Mouse (Mus musculus): ENCODE results near the gene Nfatc2ip. TPM values are rescaled to one million over a fixed set of nuclear protein-coding genes. Genes with fewer than 3 reads are reported as not detected.

Gene Nfatc2ip
- total RNA-seq, 2 experiments from 2014 or later = 6.9 to 7.3 TPM

DNA sequence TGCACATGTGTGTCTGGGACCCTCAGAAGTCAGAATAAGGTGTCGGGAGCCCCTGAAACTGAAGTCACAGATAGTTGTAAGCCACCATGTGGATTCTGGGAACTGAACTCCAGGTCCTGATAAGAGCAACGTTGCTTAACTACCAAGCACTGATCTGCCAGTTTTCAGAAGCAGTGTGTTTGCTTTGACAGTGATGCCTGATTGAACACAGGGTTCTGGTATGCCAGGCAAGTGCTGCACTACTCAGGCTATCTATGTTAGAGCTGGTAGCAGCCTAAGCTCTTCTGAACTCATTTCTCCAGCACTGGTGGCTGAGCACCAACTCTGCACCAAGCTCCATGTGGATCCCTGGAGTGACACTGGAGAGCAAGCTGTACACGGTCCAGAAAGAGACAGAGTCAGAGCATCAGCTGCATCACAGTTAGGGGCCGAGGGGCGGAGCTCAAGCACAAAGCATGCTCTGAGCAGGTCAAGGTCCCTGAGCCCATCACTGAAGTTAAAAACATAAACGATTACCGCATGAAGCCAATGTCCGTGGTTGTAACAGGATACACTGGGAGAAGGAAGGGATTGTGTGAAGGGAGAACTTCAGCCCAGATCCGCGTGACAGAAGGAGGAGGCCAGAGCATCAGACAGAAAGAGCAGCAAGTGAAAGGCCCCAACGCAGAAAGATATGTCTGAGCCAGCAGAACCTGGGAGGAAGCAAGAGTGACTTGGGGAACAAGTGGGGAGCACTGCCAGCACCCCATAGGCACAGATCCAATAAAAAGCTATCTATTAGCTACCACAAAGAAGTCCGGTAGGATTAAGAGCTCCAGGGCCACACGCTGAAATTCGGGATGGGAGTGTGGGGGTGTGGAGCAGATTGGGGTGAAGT lies 41.6 kb downstream of the Nfatc2ip start:
- DNase-seq = no peak

DNA sequence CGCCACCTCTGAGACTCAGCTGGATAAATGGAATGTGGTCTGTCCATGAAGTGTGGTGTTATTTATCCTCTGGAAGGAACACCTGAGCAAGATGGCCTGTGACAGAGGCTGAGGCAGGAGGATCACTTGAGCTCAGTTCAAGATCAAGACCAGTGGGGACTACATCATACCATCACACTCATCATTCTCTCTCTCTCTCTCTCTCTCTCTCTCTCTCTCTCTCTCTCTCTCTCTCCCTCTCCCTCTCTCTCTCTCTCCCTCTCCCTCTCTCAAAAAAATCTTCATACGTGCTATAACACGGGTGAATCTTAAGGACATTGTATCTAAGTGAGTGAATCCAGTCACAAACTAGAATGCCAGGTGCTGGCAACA lies 42.6 kb downstream of the Nfatc2ip start:
- DNase-seq = no peak

DNA sequence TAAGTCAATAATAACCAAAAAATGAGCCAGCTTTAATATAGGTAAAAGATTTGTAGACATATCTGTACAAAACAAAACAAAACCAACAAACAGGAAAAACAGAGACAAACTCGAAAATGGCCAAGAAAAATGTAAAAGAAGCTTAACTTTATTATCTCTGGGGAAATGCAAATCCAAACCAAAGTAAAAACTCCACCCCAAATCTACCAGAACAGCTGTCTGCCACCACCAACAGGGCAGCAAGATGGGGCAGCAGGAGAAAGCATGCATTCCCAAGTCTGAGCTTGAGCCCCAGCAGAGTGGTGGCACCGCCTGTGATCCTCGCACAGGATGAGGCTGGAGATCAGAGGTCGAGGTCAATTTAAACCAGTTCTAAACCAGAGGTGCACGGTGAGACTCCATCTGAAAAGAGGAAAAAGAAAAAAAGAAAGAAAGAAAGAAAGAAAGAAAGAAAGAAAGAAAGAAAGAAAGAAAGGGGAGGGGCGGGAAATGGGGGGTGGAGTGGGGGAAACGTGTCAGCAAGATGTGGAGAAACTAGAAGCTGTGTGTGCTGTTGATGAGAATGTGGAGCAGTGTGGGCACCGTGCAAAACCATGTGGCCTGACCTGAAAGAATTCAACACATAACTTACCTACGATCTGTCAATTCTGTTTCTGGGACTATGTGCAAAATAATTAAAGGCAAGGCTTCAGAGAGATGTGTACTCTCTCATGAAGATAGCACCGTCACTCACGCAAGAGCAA lies 43.1 kb downstream of the Nfatc2ip start:
- DNase-seq = no peak

DNA sequence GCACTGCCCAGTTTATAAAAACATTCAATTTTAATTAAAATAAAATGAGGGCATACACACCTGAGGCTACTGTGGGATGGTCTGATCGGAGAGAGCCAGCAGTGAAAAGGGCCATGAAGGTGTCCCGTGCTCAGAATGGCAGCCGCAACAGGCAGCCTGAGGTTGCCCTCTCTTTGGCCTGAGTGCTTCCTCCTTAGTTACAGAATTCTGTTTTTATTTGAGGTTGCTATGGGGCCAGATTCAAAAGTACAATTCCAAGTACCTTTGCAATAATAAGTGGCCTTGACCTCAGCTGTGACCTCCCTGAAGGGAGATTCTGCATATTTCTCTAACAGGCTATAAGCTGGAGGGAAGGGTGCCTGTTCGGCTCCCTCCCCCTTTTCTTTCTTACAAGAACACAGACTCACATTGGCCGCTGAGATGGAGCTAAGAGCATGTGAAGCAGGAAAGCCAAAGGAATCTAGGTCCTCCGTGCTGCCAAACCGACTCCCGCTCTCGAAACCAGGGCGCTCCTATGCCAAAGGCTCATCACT lies 45.1 kb downstream of the Nfatc2ip start:
- no peak for DNase-seq

DNA sequence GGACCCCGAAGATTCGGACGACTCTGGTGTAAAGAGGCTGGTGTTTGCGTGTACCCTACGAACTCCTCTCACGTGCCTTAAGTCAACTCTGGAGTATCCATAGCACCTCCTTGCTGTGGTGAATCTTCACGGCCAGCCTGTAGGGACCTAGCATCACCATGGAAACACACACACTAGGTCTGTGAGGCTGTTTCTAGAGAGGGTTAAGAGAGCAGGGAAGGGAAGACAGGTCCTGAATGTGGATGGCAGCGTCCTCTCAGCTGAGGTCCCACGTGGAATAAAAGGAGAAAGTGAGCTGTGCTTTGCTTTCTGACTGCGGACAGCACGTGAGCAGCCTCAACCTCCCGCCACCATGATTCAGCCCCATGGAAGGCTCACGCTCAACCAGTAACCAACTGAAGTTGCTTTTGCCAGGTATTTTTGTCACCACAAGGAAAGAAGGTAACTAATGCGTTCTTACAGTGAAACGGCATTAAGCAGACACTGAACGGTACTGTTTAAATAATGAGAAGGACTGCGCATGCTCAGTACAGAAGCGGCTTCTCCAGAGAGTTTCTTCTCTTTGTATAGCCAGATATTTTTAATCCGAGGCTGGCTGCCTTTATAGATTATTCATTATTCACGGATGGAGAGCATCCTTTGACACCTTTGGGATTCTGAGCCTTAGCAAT lies 45.7 kb downstream of the Nfatc2ip start:
- DNase-seq = no peak

DNA sequence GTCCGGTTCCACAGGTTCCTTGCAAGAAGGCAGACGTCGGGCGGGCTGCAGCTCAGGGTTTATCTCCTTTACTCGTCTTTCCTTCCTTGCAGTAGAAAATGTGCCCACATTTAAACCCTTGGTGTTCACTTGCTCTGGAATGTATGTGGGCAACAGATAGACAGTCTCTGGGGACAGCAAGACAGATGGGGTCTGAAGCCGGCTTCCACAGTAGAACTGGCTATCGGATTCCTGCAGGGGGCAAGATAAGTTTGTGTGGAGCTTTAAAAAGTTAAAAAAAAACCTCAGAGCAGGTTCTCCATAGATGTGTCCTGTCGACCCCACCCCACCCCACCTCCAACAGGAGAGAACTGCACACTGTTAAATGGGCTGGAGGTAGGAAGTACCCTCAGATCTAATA lies 48.2 kb downstream of the Nfatc2ip start:
- DNase-seq = no peak

DNA sequence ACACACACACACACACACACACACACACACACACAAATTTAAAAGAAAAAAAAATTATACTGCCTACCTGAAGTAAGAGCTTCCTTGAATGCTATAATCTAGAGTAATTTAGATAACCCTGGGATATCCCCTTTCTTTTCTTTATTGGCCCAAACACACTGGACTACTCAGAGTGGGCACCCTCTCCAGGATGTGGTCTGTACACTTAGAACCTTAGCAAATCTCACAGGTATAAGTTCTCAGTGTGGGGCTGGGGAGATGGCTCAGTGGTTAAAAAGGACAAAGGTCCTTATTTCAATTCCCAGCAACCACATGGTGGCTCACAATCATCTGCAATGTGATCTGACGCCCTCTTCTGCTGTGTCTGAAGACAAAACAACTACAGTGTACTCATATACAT lies 49.4 kb downstream of the Nfatc2ip start:
- no peak for DNase-seq

DNA sequence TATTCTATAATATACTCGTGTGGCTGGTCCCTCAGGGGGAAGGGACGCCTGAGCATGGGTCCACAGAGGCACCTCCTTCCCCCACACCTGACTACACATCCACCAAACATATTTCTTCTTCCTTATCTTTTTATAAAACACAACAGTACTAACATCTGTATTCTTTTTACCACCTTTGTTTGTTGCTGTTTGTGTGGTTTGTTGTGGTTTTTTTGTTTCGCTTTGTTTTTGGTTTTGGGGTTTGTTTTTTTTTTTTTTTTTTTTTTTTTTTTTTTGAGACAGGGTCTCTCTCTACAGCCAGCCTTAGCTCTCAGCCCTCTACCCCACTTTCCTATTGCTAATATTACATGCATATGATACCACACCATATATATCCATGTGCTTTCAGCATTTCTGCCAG lies 50.6 kb downstream of the Nfatc2ip start:
- no peak for DNase-seq

DNA sequence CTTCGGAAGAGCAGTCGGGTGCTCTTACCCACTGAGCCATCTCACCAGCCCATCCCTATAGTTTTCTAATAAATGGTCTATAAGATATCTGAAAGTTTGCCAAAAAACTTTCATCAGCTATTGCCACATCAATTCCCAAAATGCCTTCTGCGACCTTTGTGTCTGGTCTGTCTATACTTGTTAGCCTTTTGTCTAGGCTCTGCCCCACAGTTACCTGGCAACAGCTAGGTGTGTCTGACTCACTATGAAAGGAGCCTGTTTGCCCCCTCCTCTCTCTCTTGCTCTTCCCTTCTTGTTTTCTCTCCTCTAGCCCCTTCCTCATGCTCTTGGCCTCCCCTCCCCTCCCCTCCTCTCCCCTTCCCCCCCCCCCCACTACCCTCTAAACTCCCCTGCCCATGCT lies 51.0 kb downstream of the Nfatc2ip start:
- no peak for DNase-seq

DNA sequence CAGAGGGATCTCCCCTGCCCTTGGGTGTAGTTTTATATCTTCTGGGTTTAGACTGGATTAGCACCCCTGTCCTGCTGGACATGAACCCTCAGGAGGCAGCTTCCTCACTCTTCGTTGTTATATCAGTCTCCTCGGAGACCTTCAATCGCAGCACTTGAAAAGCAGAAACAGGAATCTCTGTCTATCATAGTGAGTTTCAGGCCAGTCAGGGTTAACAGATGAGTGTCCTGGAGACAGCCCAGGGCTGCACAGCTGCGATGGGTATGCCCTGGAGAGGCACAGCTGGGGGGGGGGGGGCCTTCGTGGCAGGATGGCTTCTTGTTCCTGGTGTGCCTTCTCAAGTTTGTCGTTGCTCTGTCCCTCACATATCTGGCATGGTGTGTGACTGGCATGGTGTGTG lies 55.6 kb downstream of the Nfatc2ip start:
- DNase-seq = no peak

DNA sequence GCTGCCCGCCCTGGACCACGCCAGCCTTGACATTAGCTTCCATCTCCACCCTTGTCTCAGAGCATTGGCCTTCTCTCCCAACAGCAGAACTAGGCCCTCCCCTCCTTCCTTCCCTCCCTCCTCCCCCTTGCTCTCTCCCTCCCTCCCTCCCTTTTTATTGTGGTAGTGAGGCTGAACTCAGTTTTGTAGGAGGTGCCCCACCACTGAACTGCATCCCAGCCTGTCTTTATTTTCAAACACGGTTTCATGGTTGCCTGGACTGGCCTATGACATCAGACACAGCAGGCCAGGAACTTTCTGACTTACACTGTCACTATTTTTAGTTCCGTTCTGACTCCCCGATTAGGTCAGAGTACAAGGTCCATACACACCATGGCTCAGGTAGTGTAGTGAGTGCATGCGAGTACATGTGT lies 56.3 kb downstream of the Nfatc2ip start:
- no peak for DNase-seq

DNA sequence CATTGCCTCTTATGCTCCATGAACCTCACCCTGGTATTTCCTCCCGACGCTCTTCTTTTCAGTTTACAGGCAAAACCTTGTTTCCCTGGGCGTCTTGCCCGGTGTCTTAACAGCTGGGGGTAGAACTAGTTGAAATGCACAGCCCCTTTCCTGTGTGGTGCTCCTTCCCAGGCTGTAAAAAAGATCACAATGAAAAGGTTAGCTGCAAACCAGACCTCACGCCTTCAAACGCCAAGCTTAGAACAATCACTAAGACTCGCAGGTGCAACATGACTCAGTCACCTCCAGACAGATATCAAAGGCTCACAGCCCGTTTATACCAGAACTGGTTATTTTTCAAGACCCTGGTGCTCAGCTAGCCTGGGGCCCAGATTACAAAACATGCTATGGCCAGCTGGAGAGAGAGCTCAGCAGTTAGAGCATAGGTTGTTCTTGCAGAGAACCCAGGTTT lies 57.0 kb downstream of the Nfatc2ip start:
- no peak for DNase-seq

DNA sequence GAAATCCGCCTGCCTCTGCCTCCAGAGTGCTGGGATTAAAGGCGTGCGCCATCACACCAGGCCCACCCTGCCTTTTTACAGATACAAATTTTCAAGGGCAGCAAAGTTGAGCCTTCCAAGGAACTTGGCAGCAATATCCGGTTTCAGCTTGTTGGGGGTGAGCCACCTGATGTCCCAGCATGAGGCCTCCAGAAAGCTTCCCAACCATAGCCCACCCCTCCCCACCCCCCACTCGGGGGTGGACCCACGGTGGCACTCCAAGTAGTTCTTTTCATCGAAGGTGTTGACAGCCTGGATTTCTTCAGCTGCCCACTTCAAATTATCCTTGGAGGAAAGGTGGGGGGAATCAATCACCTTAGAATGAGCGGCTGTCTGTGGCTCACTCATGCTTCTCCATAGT lies 57.6 kb downstream of the Nfatc2ip start:
- no peak for DNase-seq

DNA sequence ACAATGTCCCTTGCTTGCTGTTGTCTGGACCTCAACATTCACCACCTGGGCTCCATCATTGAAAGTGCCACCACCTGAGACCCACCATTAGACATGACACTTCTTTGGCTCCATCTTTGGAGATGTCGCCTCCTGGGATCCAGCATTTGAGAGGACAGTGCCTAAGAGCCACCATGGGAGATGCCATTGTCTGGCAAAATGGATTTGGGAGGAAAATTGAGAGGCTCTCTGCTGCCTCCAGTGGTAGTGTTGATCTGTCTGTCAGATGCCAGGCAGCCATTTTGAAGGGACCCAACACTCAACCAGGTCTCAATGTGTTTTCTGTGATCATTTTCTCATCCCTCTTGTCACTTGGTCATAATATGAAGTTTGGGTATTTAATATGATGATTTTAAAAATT lies 61.0 kb downstream of the Nfatc2ip start:
- no peak for DNase-seq

Small RNAs within 50 kb of the gene (microRNA-seq; reads per million reads assigned to microRNA genes)
- gene Mir7058 = not detected

Other genes starting within 250 kb of the Nfatc2ip start
- gene Xpo6, start 196.2 kb downstream of the Nfatc2ip start, total RNA-seq (2021) = 10 to 100 TPM; 68.7 to 91.2 TPM
- gene Sbk1, start 124.1 kb downstream of the Nfatc2ip start, total RNA-seq (2021) = 10 to 100 TPM; 40.7 to 52.5 TPM
- gene Lat, start 27.2 kb downstream of the Nfatc2ip start, total RNA-seq (2021) = 1 to 10 TPM; 4.0 to 4.1 TPM
- gene Spns1, start 19.3 kb downstream of the Nfatc2ip start, total RNA-seq (2021) = 10 to 100 TPM; 36.6 to 43.9 TPM
- 1 to 10 TPM; 4.0 to 4.9 TPM for gene Cd19, start 18.2 kb upstream of the Nfatc2ip start, total RNA-seq (2021)
- 10 to 100 TPM; 26.5 to 42.3 TPM for gene Rabep2, start 32.0 kb upstream of the Nfatc2ip start, total RNA-seq (2021)
- 100 to 1,000 TPM; 189 to 579 TPM for gene Atp2a1, start 66.4 kb upstream of the Nfatc2ip start, total RNA-seq (2021)
- 10 to 100 TPM; 47.5 to 53.4 TPM for gene Sh2b1, start 78.7 kb upstream of the Nfatc2ip start, total RNA-seq (2021)
- 100 to 1,000 TPM; 215 to 222 TPM for gene Tufm, start 90.6 kb upstream of the Nfatc2ip start, total RNA-seq (2021)
- gene Atxn2l, start 106.7 kb upstream of the Nfatc2ip start, total RNA-seq (2021) = 10 to 100 TPM; 65.0 to 84.5 TPM
- gene Eif3c, start 169.7 kb upstream of the Nfatc2ip start, total RNA-seq (2021) = 100 to 1,000 TPM; 214 to 223 TPM
- 1 to 10 TPM; 2.1 to 2.2 TPM for gene Apobr, start 188.2 kb upstream of the Nfatc2ip start, total RNA-seq (2021)
- gene Cln3, start 189.1 kb upstream of the Nfatc2ip start, total RNA-seq (2021) = 10 to 100 TPM; 26.1 to 36.1 TPM
- not detected for gene Il27, start 198.2 kb upstream of the Nfatc2ip start, total RNA-seq (2021)
- gene Nupr1, start 234.1 kb upstream of the Nfatc2ip start, total RNA-seq (2021) = 10 to 100 TPM; 14.9 to 19.9 TPM